Mouse (Mus musculus) cerebellum, adult 9-11 months (tissue): ENCODE results near the gene Zfp598.
"Not testable (repeated sequence)": the region's sequence is repeated elsewhere in the genome, so short reads cannot be mapped to it uniquely, and the experiment has no call there.

Experiments used
- DNase-seq: peaks from one replicate; pipeline ENCODE4 v3.0.0; 2022

Gene Zfp598

DNA sequence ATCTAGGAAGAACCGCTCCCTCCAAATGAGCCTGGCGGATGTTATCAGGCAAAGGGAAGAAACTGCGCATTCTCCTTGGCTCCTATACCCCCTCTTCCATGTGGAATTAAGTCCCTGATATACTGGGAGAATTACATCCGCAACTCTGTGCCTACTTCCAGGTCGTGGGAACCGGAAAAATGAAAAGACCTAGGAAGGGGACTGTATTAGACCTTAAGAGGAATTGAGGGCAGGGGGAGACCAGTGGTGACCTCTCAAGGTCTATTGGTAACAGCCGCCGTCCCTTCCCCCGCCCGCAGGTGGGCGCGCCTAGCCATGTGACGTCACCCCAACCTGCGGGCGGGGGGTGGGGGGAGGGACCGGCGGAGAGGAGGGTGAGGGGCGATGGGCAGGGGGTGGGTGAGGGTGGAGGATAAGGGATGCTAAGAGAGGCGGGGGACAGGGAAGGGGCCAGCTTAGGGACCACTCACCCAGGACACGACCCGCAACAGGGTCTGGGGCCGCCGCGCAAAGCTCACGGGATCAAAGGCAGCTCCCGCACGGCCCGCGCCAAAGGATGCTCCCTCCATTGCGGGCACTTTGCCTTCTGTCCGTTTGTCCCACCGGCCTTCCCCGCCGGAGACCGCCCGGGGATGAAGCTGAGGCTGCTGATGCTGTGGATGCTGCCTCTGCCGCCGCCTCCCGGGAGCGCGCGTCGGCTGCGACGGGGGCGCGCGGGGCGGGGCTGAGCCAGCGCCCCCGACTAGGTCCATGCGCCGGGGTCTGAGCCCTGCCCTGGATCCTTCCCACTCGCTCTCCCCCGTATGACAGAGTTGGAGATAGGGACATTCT, 20.0 kb downstream of the Zfp598 start, which contains the start of gene Syngr3:
Gene Syngr3, minus strand, starts transcription at position 705 of the 831 bp plus-strand sequence.
- DNase-seq, result peak; percentile 77

DNA sequence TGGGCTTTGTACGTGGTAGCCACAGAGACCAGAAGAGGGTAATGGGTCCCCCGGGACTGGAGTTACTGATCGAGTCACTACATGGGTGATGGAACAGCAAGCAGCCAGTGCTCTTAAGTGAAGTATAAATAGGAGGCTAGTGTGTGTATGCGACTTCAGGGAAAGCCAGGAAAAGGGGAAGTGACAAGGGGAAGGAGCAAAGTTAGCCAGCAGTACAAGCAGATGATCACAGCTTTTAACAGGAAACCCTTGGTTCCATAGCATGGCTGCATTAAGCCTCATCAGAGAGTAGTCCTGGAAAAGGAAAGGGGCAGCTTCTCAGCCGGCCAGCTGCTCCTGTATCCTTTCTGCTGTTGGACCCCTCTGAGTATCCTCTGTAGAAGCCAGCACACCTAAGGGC, 22.9 kb downstream of the Zfp598 start:
- no peak for DNase-seq

DNA sequence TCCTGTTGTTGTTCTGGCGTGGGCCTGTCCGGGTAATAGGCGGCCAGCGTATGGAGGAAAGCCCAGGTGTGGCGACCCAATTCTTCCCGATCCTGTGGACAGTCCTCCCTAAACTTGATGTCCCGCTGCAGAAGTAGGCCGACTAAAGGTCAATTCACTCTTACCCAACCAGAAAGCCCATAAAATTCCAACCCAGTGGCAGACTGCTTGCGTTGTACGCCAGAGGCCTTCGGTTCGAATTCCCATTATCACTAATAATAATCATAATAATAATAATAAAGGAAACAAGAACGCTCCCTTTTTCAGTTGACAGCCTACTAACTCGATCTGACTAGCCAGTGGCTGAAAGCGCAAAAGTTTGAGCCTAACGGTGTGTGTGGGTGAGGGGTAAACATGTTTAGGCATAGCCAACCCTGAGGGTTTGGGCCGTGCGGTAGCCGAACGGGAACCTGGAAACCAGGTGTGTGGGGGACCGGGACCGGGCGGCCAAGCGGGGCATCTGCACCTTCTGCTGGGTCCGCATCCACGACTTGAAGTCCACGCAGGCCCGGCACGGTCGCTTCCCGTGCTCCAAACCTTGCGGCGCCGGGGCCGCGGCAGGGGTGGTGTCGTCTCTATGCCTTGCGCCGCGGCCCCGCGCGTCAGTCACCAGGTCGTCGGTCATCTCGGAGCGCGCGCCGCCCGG, 26.0 kb downstream of the Zfp598 start:
- DNase-seq, result no peak

DNA sequence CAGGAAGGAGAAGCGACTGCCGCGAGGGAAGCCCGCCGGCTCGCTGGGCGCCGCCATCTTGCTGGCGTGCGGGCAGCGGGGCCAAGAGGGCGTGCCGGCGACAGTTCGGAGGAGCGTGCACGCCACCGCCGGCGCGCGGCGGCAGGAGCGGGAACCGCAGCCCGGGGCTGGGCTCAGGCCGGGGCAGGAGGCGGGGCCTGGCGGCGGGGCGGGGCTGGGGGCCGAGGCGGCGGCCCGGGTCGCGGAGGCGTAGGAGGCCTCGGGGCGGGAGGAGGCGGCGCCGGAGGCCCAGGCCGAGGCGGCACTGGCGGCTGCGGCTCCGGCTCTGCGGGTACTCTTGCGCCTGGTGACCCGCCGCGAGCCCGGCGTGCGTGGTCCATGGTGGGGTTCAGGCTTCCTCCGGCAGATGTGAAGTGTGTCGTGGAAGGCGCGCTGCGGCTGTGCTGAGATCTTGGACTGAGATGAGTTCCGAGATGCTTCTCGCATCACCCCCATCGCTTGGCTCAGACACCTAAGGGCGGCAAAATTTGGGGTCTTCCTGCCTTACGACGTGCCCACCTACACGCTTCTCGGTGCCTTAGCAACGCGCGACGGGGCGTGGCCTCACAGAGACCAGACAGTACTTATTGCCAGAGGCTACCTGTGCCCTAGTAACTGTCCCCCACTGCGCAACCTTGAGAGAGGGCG, 26.7 kb downstream of the Zfp598 start, which contains the start of the genes Gfer and Noxo1:
Gene Gfer, minus strand, starts transcription at position 146 of the 687 bp plus-strand sequence.
Gene Noxo1, plus strand, starts transcription at position 224 of the 687 bp plus-strand sequence.
- DNase-seq, result peak; percentile 89

DNA sequence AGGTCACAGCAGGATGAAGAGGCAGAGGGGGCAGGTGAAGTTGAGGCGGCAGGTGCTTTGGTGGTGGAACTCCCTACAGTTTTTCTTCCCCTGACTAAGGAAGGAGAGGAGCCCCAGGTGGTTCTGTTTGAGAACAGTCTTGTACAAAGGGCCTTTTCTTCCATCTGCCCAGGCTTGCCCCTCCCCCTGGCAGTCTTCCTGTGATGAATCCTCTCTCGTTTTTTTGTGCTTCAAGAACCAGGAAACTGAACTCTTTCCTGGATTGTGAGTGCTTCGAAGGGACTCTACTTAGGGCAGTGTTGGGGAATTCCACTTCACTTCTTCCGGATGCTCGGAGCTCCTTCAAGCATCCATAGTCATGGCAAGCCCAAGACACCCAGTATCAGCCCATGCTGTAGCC, 28.5 kb downstream of the Zfp598 start:
- no peak for DNase-seq

- no peak for DNase-seq
These were observed 29.2 kb downstream of the Zfp598 start for GRCm38 (mm10) chr17:24698715-24699114.

DNA sequence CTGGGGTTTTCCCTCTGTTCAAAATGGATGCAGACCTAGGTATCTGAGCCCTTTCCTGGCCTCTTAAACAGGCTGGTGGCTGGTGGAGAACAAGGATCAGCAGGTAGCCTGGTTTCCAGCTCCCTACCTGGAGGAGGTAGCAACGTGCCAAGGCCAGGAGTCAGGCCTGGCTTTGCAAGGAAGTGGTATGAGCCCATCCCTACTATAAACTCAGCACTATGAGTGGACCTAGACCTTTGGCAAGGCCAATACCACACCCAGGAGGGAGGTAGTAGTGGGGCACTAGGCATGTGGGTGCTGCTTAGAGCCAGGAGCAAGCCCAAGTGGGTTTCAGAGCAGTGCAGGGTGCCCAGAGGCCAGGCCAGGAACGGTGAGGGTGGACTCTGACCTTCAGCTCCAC, 30.0 kb downstream of the Zfp598 start:
- DNase-seq, result no peak

GRCm38 (mm10) chr17:24701251-24701650, 31.8 kb downstream of the Zfp598 start:
- no peak for DNase-seq

GRCm38 (mm10) chr17:24705821-24706220, 36.3 kb downstream of the Zfp598 start:
- peak; percentile 27 for DNase-seq

DNA sequence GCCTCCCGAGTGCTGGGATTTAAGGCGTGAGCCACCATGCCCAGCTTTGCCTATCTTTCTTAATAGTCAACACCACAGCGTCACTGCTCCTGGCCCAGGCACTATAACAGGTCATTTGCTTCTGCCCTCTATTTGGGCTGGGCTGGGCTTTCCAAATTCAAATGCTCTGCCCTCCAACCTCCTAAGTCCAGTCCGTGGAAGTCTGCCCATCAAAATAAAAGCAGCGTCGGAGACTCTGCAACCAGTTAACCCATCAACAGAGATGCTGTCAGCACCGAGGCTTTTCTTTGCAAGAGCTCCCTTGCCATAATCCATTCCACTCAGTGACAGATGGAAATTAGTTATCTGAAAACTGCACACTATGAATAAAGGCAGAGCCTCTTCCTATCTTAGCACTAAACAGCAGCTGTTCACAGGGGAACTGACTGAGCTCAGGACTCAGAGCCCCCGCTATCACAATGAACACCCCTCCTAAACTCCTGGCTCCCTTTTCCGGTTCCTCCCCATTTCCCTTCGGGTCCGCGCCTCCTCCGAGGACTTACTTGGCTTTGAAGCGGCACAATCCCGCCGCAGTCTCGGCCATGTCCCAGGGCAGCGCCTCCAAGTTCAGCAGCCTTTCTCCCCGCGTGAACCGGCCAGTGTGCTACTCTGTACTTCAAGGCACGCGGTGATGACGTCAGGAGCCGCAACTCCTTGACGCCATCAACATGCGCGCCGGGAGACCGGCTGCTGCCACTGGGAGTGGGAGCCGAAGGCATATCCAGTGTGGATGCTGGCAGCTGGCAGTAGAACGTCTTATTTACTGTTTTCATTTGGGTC, 37.7 kb downstream of the Zfp598 start, which contains the start of gene Tbl3:
Gene Tbl3, minus strand, starts transcription at position 679 of the 819 bp plus-strand sequence.
- DNase-seq, result peak; percentile 92

GRCm38 (mm10) chr17:24707801-24708425, 38.4 kb downstream of the Zfp598 start:
- DNase-seq, result peak; percentile 21

GRCm38 (mm10) chr17:24708646-24709045, 39.2 kb downstream of the Zfp598 start:
- no peak for DNase-seq

DNA sequence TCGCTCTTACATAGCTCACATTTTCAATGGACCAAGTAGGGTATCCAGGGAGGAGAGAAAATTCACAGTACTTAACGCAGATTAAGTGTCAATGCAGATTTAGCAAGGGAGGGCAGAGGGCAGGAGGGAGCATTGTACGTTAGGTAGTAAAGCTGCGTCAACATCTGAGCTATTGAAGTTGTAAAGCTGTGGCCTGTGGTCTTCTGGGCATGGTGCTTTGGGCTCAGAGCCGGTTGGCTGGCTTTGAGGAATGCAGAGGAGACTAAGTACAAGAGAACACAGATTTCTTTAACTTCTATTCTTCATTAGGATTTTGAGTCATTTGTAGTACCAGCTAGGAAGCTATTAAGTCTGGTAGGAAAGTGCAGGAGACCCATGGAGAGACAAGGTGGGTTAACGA, 46.1 kb downstream of the Zfp598 start:
- no peak for DNase-seq

DNA sequence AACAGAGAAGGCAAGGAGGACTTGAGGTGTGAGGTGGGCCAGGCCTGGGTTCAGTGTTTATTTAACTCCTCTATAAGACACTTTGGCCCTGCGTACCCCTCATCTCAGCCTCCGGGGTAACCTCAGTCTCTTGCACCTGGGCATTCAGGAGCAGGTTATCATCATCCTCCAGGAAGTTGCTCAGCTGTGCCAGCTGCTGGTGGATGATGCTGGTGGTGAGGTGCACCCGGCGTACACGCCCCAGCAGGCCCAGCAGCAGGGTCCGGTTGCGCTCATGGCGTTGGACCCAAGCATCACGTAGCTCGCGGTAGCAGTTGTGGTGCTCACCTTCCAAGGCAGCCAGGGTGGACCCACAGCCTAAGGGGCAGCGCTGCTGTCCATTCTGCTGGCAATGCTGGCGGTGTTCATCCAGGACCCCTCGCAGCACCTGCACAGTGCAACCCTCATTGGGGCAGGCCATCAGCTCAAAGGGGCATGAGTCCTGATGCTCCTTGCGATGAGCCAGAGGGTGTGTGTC, 46.7 kb downstream of the Zfp598 start:
- peak; percentile 34 for DNase-seq

- peak; percentile 34 for DNase-seq
These were observed 48.5 kb downstream of the Zfp598 start, which contains the start of the genes Rnf151 and Rps2 for GRCm38 (mm10) chr17:24717943-24718342. Rnf151 (minus strand) TSS chr17:24718063. Rps2 (plus strand) TSS chr17:24718116.

DNA sequence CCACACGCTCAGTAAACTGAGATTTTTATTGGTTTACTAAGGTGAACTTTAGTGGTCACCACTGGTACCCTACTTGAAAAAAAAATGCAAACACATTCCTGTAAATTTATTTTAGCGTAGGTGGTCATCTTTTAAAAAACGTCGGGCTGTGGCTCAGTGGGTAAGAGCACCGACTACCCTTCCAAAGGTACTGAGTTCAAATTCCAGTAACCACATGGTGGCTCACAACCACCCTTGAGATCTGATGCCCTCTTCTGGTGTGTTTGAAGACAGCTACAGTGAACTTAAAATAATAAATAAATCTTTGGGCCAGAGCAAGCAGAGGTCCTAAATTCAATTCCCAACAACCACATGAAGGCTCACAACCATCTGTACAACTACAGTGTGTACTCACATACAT, 49.5 kb downstream of the Zfp598 start:
- DNase-seq, result not testable (repeated sequence)

GRCm38 (mm10) chr17:24719494-24720222, 50.2 kb downstream of the Zfp598 start:
- peak; percentile 99 for DNase-seq

DNA sequence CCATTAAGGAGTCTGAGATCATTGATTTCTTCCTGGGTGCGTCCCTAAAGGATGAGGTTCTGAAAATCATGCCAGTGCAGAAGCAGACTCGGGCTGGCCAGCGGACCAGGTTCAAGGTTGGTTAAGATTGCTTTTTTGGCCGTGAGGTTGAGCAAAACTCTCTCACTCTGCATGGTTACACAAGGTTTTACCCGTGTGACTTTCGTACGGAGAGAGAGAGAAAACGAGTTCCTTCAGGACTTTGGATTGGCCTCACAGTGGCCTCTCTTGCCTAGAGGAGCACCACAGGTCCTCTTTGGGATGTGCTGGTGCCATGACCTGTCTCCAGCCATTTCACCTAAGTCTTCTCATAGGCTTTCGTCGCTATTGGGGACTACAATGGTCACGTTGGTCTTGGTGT, 51.1 kb downstream of the Zfp598 start:
- DNase-seq, result peak; percentile 31

- not testable (repeated sequence) for DNase-seq
These were observed 52.0 kb downstream of the Zfp598 start for GRCm38 (mm10) chr17:24721383-24721955.

DNA sequence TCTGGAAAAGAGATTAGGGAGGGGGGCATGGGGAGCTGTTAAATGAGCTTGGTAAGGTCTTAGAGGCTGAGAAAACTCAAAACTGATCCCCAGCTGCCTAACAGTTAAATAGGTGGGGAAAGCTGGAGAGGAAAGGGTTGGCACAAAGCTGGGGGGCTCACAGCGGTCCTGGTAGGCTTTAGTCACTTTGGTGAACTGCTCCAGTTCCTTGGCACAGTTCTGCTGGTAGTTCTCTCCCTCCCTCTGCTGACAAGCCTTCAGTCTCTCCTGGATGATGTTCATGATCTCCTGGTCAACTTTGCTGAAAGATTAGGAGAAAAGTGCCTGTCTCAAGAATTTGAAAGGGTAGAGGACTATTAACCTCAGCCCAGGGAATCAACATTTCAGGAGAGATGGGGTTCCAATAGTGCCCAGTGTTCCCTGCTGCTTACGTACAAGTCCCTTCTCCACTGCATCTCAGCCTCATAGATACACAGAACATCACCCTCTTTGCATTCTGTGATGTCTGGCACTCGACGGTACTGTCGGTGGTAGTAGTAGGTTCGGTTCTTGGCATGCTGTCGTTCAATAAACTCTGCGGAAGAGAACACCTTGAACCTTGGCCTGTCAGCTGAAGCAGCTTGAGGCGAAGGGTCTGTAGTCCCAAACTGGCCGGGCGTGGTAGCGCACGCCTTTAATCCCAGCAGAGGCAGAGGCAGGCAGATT, 52.9 kb downstream of the Zfp598 start:
- no peak for DNase-seq
